Mouse (Mus musculus) Muller cell, postnatal 12 days (primary cell): Measurements from ENCODE around the gene Lrguk.

Experiments
- DNase-seq: peaks from one replicate; pipeline ENCODE4 v3.0.0-alpha.2; 2015; ENCODE audit errors: inconsistent ontology term

Lrguk gene

GRCm38 (mm10) chr6:34148021-34148420, 118.8 kb downstream of the Lrguk start:
- DNase-seq: no peak

DNA sequence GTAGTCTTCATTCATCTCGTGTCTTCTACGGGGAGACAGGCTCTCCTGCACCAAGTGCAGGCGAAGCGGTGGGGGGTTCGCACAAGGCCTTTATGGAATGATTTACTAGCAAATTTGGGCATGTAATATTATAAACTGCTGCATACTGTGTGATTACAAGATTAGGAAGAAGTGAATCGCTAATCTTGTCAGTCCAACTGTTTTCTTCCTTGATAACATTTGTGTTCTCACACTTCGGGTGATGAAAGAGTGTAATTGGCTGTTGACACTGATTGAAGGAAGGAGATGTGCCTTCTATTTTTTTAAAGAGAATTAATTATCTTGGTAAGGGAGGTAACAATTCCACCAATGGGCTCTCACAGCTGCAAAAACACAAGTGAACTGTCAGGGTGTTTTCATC, 119.4 kb downstream of the Lrguk start:
- no peak for DNase-seq

DNA sequence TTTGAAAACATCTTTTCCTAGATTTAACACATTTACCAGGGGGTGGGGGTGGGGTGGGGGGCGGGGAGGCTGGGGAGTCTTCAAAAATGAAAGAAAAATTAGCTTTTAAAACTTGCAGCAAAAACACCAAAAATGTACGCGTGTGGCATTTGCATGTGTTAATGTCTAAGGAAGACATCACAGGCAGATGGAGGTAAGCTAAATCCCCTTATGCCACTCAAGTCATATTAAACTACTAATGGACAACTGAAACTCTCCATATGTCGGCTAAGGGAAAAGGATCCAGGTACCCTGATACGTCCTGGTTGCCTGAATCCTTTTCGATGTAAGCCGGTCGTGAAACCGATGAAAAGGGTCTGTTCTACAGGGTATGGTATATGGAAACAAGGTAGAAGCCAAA, 119.8 kb downstream of the Lrguk start:
- no peak for DNase-seq

GRCm38 (mm10) chr6:34149821-34150220, 120.6 kb downstream of the Lrguk start:
- DNase-seq: no peak

- peak; percentile 3 for DNase-seq
These were observed 124.1 kb downstream of the Lrguk start for GRCm38 (mm10) chr6:34153069-34154052.

- DNase-seq: peak; percentile 30
These were observed 125.0 kb downstream of the Lrguk start for GRCm38 (mm10) chr6:34154202-34154601.

GRCm38 (mm10) chr6:34155137-34155804, 126.0 kb downstream of the Lrguk start:
- no peak for DNase-seq

DNA sequence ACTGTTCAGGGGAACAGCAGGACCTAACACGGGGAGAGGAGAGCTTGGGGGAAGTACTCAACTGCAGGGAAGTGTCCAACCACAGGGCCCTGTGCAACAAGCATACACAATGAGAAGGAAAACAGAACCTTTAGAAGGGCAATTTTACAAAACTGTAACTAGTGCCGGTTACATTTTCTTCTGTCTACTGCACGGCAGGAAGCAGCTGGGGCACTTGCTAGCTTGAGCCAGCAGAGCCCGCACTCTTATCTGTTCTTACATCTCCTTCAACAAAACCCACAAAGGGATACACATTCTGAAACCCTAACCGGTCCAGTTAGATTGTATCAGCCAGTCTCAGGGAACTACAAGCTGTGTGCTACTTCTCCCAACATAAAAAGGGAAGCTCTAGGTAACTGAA, 126.8 kb downstream of the Lrguk start:
- DNase-seq: no peak

GRCm38 (mm10) chr6:34156841-34157748, 127.8 kb downstream of the Lrguk start:
- no peak for DNase-seq

- DNase-seq: no peak
These were observed 131.0 kb downstream of the Lrguk start for GRCm38 (mm10) chr6:34159998-34160815.

DNA sequence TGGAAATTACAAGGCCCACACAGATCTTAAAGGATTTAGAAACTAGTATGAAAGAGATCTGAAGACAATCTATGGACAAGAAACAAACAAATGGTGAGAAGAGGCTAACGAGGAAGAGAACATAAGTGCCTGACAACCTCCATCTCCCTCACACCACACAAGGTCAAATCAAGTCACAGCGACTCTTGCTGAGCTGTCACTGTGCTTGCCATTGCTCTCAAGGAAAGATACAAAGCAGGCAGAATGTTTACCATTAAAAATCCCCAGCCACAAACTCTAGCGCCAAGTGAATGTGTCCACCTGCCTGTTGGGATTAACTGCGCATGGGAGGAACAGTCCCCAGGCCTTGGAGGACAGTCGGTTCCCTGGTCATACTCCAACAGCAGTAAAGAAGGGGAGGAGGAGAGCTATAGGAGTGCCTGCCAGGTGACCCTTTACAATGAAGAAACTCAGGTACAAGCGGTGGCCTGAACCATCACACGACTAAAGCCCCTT, 131.6 kb downstream of the Lrguk start:
- no peak for DNase-seq

GRCm38 (mm10) chr6:34161511-34161910, 132.3 kb downstream of the Lrguk start:
- no peak for DNase-seq

DNA sequence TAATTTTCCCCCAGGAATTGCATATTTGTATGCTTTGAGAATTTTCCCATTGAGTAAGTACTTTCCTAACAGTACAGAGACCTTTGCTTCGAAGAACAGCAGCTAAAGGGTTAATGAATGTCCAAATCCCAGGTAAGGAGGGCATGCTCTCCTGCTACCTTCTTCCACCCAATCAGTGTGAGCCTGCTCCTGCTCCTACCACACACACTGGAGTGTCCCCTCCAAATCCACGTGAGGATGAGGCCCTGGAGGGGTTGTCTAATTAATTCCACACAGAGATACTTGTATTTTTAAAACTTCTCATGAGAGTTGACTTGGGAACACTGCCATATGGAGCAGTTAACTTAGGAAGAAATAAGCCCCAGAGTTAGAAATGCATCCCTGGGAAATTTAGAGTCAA, 133.4 kb downstream of the Lrguk start:
- DNase-seq: no peak

- no peak for DNase-seq
These were observed 133.8 kb downstream of the Lrguk start for GRCm38 (mm10) chr6:34163014-34163413.

GRCm38 (mm10) chr6:34168834-34169233, 139.6 kb downstream of the Lrguk start:
- DNase-seq: no peak

DNA sequence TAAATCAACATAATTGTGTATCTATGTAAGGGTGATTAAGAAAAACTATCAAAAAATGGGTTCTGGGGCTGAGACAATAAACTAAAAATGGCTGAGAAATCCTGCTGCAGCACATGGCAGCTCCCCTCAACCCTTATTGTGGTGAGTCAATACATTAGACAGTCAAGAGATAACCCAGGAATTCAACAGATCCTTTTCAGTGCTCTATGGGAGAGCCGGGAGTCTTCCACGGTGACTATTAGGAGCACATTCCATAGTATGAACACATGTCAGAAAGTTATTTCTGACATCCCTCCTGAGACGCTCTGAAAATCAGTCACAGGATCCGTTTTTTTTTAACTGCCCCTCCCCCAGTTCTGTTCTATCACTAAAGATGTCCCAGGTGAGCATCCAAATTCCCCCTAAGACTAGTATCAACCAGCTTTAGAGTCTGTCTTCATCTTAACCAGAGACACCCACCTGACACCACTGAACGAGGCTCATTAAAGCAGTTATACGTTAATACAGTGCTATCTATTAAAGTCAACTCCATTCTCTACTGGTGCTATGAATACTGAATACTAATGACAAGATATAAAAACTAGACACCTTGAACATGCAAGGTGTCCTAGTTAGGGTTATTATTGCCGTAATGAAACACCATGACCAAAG, 141.7 kb downstream of the Lrguk start:
- DNase-seq: no peak

DNA sequence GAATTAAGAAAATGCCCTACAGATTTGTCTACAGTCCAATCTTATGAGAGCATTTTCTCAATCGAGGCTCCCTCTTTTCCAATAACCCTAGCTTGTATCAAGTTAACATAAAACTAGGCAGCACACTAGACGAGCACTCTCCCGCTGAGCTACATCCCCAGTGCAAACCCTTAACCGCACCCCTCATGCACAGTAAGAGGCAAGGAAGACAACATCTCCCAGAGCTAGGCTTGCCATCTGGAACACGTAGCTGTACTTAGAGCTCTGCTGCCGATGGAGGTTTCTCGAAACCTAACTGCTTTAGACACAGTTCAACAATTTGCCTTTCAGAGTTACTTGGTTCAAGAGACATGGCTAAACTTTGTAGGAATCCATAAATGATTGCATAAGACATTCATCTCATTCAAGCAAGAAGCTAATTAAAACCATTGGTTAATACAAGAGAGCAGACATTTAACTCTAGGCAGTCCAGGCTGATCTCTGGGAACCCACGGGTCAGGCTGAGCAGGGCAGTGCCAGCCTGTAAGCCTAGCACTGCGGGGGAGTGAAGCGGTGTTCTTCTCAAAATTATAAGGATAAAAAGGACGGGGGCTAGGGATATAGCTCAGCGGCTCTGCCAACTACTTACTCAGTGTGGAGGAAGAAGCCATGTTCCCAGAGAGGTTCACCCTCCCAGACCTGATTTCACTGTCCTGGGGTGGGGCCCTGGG, 142.7 kb downstream of the Lrguk start:
- DNase-seq: no peak

- DNase-seq: no peak
These were observed 144.0 kb downstream of the Lrguk start for GRCm38 (mm10) chr6:34173251-34173650.

GRCm38 (mm10) chr6:34174715-34175114, 145.5 kb downstream of the Lrguk start:
- DNase-seq: no peak
